Mouse (Mus musculus) intestine, embryonic 15.5 days (tissue): Measurements from ENCODE around the gene Uba2. TPM values are rescaled to one million over a fixed set of nuclear protein-coding genes. Genes with fewer than 3 reads are reported as not detected.
"Not testable (repeated sequence)": the region's sequence is repeated elsewhere in the genome, so short reads cannot be mapped to it uniquely, and the experiment has no call there.

Source experiments
- ATAC-seq: fragments of 200-750 bp; cut with Nextera tagmentation; 2 replicates; pipeline ENCODE4 v1.8.0; 2017; ENCODE audit warnings: moderate TSS enrichment, moderate library complexity
- H3K27ac ChIP-seq: fragments of 300-500 bp; sonication (generic); 2 replicates; pipeline ENCODE4 v1.5.1; 2015; ENCODE audit warnings: mild to moderate bottlenecking, inconsistent platforms
- H3K27me3 ChIP-seq: fragments of 300-500 bp; sonication (generic); replicated peaks from 2 replicates; pipeline ENCODE4 v1.6.1; 2015; ENCODE audit warnings: inconsistent platforms
- H3K36me3 ChIP-seq: fragments of 300-500 bp; sonication (generic); 2 replicates; pipeline ENCODE4 v1.6.1; 2015; ENCODE audit warnings: inconsistent platforms
- H3K4me1 ChIP-seq: fragments of 300-500 bp; sonication (generic); replicated peaks from 2 replicates; pipeline ENCODE4 v1.6.1; 2015; ENCODE audit warnings: inconsistent platforms
- H3K4me2 ChIP-seq: fragments of 300-500 bp; sonication (generic); replicated peaks from 2 replicates; pipeline ENCODE4 v1.6.1; 2015; ENCODE audit warnings: mild to moderate bottlenecking, inconsistent platforms
- H3K4me3 ChIP-seq: fragments of 300-500 bp; sonication (generic); replicated peaks from 2 replicates; pipeline ENCODE4 v1.5.1; 2015; ENCODE audit warnings: inconsistent platforms
- H3K9ac ChIP-seq: fragments of 300-500 bp; sonication (generic); 2 replicates; pipeline ENCODE4 v1.6.1; 2015; ENCODE audit warnings: inconsistent platforms
- H3K9me3 ChIP-seq: fragments of 300-500 bp; sonication (generic); 2 replicates; pipeline ENCODE4 v1.6.1; 2016; ENCODE audit warnings: inconsistent platforms
- WGBS: fragments of 180-500 bp; shearing (Covaris S2); methylation state at CpG from one replicate; pipeline ENCODE4 v1.1.7; 2015; 5-methylcytosine and 5-hydroxymethylcytosine counted together
- polyA plus RNA-seq: library from polyadenylated mRNA; unstranded; fragments of >200 nt; fragmentation: Nextera tagmentation; extraction: Ambion mirVana; gene quantifications from 2 replicates; pipeline ENCODE4 v1.2.1, GENCODE M21; 2015

Uba2 gene
- 156 and 168 TPM in 2 replicates for polyA plus RNA-seq

DNA sequence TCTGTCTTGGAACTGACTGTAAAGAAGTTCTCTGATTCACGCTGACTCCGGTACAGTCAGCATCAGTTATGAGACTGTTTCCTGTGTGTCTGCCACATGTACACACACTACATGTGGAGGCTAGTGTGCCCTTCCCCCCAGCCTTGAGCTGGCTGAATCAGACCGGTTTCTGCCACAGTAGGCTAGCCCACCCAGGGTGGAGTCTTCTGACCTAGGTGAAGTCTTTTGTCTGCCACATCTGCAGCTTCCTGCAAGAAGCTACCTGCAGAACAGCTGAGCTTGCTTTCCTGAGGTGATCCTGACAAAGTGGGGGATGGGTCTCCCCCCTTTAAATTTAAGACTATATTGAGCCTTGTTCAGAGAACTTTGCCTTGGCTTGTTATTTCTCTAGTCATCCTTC, at the start of gene Uba2:
Gene Uba2 (minus strand): TSS at position 146 of the 400 bp plus-strand sequence.
- H3K4me2 ChIP-seq, result peak within 1 kb of the TSS; percentile 68
- H3K4me3 ChIP-seq, result peak within 1 kb of the TSS; percentile 89
- no peak for ATAC-seq
- H3K9me3 ChIP-seq, result no peaks in the 10 kb centered on the region
- peak within 1 kb of the TSS; percentile 88 for H3K27ac ChIP-seq
- H3K9ac ChIP-seq, result peak within 1 kb of the TSS; percentile 96
- H3K4me1 ChIP-seq, result no peaks in the 10 kb centered on the region
- WGBS, result 80% methylated on average over 3 of the region's 3 CpGs
- H3K36me3 ChIP-seq, result 0 out of 2 replicates have a peak, but pooled peaks cover 9% of the 10 kb centered on the region
- H3K27me3 ChIP-seq, result no peaks in the 10 kb centered on the region

DNA sequence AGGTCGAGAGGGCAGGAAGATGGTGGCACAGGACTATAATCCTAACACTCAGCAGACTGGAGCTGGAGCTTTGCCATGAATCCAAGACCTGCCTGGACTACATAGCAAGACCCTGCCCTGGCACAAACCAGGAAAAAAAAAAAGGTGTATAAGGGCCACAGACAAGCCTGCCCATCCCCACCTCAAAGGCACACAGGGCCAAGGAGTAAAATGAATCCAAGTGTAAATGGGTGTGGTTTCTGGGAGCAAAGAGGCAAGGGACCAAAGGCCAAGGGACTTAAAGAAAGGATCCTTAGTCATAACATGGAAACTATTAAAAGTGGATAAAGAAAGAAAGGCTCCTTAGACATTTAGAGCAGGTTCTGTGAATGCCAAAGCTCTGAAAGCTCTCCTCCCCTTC, 49.1 kb upstream of the Uba2 start:
- 0 out of 2 replicates have a peak, but pooled peaks cover 4% of the 10 kb centered on the region for H3K4me1 ChIP-seq
- no peak overlapping the region for H3K9ac ChIP-seq
- H3K27me3 ChIP-seq, result no peaks in the 10 kb centered on the region
- ATAC-seq, result 0 out of 2 replicates have a peak, but pooled peaks have one; percentile 32
- H3K4me2 ChIP-seq, result no peak overlapping the region
- peaks cover 81% of the 10 kb centered on the region for H3K36me3 ChIP-seq
- no peak overlapping the region for H3K4me3 ChIP-seq
- H3K9me3 ChIP-seq, result no peaks in the 10 kb centered on the region
- WGBS, result 61% methylated on average over 1 of the region's 1 CpGs
- H3K27ac ChIP-seq, result no peak overlapping the region

DNA sequence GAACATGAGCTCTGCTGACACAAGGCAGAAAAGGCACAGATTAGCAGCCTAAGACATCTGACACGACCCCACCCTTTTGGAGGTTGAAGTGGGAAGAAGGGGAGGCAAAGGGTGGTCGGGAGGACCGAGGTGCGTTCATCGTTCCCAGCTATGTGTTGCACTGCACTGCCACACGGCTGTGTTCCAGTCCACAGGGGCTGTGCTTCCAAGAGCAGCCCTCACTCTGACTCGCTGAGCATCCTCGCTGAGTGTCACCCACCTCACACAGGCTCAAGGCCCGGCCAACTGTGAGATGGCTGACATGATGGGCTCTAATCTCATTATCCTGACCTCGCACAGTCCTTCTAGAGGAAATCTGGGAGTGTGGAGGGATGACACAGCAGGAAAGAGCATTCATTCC, 47.1 kb upstream of the Uba2 start:
- 0 out of 2 replicates have a peak, but pooled peaks cover 4% of the 10 kb centered on the region for H3K4me1 ChIP-seq
- no peak overlapping the region for H3K4me2 ChIP-seq
- no peak overlapping the region for H3K4me3 ChIP-seq
- ATAC-seq, result no peak
- no peaks in the 10 kb centered on the region for H3K27me3 ChIP-seq
- H3K36me3 ChIP-seq, result peaks cover 78% of the 10 kb centered on the region
- no peaks in the 10 kb centered on the region for H3K9me3 ChIP-seq
- no peak overlapping the region for H3K27ac ChIP-seq
- 91% methylated on average over 10 of the region's 10 CpGs for WGBS
- H3K9ac ChIP-seq, result no peak overlapping the region

DNA sequence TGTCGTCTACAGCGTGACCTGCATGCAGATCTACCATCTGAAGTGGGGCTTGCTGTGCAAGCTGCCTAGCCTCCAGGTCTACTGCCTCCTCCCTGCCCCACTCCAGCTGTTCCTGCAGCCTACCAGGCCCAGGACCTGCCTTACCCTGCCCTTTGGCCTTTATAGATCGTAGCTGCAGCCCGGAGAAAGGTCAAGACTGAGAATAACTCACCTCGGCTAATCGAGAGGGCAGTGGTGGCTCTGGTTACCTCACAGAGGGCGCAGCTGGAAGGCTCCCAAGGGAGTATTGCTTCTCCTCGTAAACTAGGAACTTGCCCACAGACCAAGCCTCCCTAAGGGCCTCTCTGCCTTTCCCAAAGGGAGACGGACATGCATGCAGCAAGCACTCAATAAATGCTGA, 46.1 kb upstream of the Uba2 start:
- H3K4me3 ChIP-seq, result no peak overlapping the region
- 83% methylated on average over 9 of the region's 9 CpGs for WGBS
- H3K9ac ChIP-seq, result no peak overlapping the region
- H3K27me3 ChIP-seq, result no peaks in the 10 kb centered on the region
- H3K36me3 ChIP-seq, result peaks cover 80% of the 10 kb centered on the region
- no peak overlapping the region for H3K27ac ChIP-seq
- H3K9me3 ChIP-seq, result no peaks in the 10 kb centered on the region
- no peak overlapping the region for H3K4me2 ChIP-seq
- 0 out of 2 replicates have a peak, but pooled peaks cover 4% of the 10 kb centered on the region for H3K4me1 ChIP-seq
- 0 out of 2 replicates have a peak, but pooled peaks have one; percentile 6 for ATAC-seq

DNA sequence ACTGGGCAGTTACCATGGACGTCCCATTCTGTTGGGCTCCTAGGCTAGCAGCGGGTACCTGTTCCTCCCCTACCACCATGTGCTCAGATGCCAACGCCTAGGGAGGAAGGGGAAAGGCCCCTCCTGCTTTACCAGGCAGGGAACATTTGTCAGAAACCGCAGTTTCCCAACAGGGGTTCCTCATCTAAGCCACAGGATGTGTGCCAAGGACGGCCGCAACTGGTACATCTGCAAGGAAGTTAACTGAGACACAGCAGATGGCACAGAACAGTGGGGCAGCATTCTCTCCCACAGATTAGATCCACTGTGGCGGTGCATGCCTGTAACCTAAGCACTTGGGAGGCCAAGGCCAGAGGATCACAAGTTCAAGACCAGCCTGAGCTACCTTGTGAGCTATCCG, 45.2 kb upstream of the Uba2 start:
- Histone ChIP-seq H3K4me1 (0 out of 2 replicates have a peak, but pooled peaks cover 4% of the 10 kb centered on the region), H3K27ac (no peak overlapping the region), H3K9ac (no peak overlapping the region), H3K4me2 (no peak overlapping the region), H3K9me3 (no peaks in the 10 kb centered on the region), H3K4me3 (no peak overlapping the region), H3K27me3 (no peaks in the 10 kb centered on the region), H3K36me3 (peaks cover 80% of the 10 kb centered on the region)
- ATAC-seq, result no peak
- WGBS, result 91% methylated on average over 8 of the region's 8 CpGs

DNA sequence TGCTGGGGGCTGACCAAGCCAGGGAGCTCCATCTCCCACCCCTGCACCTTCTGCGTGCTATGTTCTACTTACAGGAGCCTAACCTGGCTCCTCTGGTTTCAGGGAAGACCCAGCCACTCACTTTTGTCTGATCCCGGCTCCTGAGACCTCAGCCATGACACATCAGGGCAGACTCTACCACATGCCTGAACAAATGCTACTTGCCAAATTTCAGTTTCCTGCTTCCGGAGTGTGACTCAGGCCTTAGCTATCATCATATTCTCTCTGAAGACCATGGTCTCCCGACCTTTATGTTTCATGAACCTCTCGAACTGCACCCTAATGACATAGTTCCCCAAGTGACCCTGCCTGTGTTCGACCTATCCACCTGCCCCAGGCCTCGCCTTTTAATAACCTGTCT, 43.9 kb upstream of the Uba2 start:
- 91% methylated on average over 7 of the region's 7 CpGs for WGBS
- Histone ChIP-seq H3K9me3 (no peaks in the 10 kb centered on the region), H3K27ac (no peak overlapping the region), H3K4me1 (no peaks in the 10 kb centered on the region), H3K4me2 (no peak overlapping the region), H3K9ac (no peak overlapping the region), H3K27me3 (no peaks in the 10 kb centered on the region), H3K36me3 (peaks cover 78% of the 10 kb centered on the region), H3K4me3 (no peak overlapping the region)
- no peak for ATAC-seq

DNA sequence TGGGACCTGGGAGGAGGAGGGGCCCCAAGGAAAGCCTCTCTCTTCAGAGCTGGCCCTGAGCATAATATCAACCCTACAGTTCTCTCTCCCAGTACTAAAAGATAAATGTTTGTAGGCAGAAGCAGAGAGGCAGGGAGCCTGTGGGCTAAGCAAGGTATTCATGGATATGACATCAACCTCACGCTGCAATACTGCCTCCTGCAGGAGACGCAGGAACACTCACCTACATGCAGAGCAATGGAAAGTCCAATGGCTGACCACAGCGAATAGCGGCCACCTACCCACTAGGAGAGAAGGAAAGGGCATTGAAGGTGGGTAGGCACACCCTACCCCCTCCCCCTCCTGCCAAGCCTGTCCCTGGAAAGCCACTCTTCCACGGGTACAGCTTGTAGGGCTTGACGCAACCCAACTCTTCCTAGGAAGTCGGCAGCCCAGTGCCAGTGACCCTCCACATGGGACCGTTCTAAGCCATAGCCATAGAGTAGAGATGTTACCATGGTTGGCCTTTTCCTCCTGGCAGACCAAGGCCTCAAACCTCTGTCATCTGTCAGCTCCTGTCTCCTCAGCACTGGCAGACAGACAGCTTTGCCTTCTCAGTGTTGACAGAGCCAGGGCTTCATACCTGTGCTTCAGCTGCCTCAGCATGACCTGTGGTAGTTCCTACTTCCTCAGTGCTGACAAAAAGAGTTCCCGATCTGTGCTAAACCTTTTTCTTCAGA, 38.8 kb upstream of the Uba2 start:
- H3K4me2 ChIP-seq, result no peak overlapping the region
- no peak overlapping the region for H3K9ac ChIP-seq
- 91% methylated on average over 9 of the region's 9 CpGs for WGBS
- H3K27ac ChIP-seq, result no peak overlapping the region
- H3K4me3 ChIP-seq, result no peak overlapping the region
- H3K27me3 ChIP-seq, result no peaks in the 10 kb centered on the region
- no peaks in the 10 kb centered on the region for H3K9me3 ChIP-seq
- no peak for ATAC-seq
- H3K4me1 ChIP-seq, result no peaks in the 10 kb centered on the region
- peaks cover 77% of the 10 kb centered on the region for H3K36me3 ChIP-seq

DNA sequence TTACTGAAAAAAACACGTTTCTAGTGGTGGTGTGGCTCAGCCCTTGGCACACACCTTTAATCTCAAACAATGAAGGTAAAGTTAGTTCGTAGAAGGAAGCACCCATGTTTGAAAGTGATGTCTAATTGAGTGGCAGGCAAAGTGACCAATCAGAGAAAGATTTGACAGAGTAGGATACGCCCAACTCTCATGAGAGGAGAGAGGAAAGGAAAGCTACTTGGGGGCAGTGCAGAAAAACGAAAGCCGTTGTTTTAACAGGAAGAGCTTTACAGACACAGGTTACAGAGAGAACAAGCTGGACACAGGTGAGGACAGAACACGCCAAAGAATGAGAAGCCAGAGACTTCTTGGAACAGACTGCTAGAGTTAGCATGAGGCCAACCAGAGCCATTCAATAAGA, 36.9 kb upstream of the Uba2 start:
- no peaks in the 10 kb centered on the region for H3K9me3 ChIP-seq
- no peak for ATAC-seq
- peaks cover 78% of the 10 kb centered on the region for H3K36me3 ChIP-seq
- H3K4me3 ChIP-seq, result no peak overlapping the region
- no peak overlapping the region for H3K4me2 ChIP-seq
- H3K9ac ChIP-seq, result no peak overlapping the region
- no peaks in the 10 kb centered on the region for H3K27me3 ChIP-seq
- 94% methylated on average over 6 of the region's 6 CpGs for WGBS
- H3K4me1 ChIP-seq, result no peaks in the 10 kb centered on the region
- H3K27ac ChIP-seq, result no peak overlapping the region

DNA sequence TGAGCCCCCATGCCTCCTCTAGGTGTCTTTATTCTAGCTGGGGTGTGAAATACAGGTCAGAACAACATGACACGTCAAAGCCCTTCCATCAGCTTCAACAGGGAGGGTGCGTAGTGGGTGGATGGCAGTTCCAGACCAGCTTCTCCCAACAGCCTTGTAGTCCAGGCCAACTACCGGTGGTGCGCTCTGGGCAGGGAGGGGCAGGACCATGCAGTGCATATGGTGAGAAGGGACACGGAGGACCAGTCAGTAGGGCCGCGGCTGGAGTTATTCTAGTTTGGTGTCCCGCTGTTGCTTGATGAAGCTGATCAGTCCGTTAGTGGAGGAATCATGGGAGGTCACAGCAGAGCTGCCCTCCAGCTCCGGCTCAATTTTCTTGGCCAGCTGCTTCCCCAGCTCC, 32.7 kb upstream of the Uba2 start:
- 94% methylated on average over 10 of the region's 10 CpGs for WGBS
- H3K9ac ChIP-seq, H3K4me1 ChIP-seq, H3K27ac ChIP-seq, H3K4me2 ChIP-seq, H3K4me3 ChIP-seq, H3K27me3 ChIP-seq, ATAC-seq, H3K9me3 ChIP-seq: not testable (repeated sequence)
- peaks cover 52% of the 10 kb centered on the region for H3K36me3 ChIP-seq

DNA sequence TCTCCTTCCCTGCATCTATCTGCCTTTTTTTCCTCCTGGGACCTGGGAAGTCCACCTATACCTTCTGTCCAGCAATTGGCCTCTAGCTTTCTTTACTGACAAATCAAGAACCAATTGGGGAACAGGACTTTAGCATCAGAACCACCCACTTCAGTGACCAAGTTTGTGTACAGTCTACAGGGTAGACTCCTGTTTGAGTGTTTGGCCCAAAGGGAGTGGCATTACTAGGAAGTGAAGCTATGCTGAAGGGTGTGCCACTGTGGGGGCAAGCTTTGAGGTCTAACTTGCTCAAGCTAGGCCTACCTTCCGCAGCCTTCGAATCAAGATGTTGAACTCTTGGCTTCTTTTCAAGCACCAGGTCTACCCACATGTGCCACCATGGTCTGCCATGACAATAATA, 31.4 kb upstream of the Uba2 start:
- Histone ChIP-seq H3K27me3 (no peaks in the 10 kb centered on the region), H3K4me3 (no peak overlapping the region), H3K27ac (no peak overlapping the region), H3K9me3 (no peaks in the 10 kb centered on the region), H3K4me1 (peaks cover 1% of the 10 kb centered on the region; the same call in 1 of the 2 replicates), H3K9ac (no peak overlapping the region), H3K36me3 (peaks cover 42% of the 10 kb centered on the region), H3K4me2 (no peak overlapping the region)
- WGBS, result 94% methylated on average over 2 of the region's 2 CpGs
- ATAC-seq, result no peak

DNA sequence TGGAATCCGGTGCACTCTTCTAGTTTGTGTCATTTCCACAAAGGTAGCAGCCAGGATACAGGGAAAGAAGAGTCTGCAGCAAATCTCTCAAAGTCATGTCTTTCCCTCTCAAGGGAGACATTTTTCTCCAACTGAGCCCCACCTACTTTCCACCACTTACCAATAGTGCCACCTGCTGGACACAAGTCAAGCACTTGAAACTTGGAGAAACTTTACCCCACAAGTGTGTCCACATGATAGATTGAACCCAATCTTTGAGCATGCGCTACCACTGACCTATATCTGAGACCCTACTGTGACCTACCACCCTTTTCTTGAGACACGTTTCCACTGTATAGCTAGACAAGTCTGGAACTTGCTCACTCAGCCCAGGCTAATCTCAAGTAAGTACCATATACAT, 28.9 kb upstream of the Uba2 start:
- H3K4me2 ChIP-seq, result no peak overlapping the region
- 51% methylated on average over 3 of the region's 3 CpGs for WGBS
- no peaks in the 10 kb centered on the region for H3K9me3 ChIP-seq
- peaks cover 7% of the 10 kb centered on the region for H3K4me1 ChIP-seq
- H3K27me3 ChIP-seq, result no peaks in the 10 kb centered on the region
- H3K4me3 ChIP-seq, result no peak overlapping the region
- H3K27ac ChIP-seq, result no peak overlapping the region
- H3K36me3 ChIP-seq, result peaks cover 22% of the 10 kb centered on the region
- no peak for ATAC-seq
- H3K9ac ChIP-seq, result no peak overlapping the region

DNA sequence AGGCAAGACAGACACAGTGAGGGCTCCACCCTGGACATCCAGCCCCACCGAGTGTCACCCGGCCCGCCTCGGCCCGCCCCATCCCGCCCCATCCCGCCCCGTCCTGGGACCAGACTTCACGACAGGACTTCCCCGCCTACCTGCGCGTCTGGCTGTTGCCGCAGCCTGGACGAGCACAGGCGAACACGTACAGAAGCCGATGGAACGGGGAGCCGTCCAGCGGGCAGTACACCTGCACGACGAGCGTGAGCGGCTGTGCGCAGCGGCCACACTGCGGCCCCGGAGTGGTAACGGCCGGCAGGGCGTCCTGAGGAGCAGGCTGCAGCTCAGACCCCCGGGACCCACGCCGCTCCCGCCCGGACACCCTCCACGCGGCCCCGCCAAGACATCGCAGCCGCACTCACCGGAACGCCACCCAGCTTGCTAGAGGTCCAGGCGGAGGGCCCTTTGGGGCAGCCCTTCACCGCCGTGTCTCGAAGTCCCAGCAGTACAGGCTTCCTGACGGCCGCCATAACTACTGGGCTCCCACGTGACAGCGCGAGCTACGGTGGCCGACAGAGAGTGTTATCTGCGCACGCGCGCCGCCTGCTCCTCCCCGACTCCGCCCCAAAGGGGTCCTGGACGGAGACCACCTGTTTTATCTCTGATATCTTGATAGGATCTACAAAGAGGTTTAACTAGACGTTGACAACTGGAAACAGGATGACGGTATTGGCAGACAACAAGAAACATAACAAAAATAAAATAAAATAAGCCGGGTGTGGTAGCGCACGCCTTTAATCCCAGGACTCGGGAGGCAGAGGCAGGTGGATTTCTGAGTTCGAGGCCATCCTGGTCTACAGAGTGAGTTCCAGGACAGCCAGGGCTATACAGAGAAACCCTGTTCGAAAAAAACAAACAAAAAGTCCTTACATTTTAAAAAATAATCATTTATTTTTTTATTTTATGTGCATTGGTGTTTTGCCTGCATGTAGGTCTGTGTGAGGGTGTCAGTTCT, 27.0 kb upstream of the Uba2 start, which contains the start of gene Pdcd2l:
Gene Pdcd2l (minus strand): TSS at position 530 of the 997 bp plus-strand sequence.
- Histone ChIP-seq H3K4me2 (peak within 1 kb of the TSS; percentile 78), H3K27ac (peak within 1 kb of the TSS; percentile 75), H3K4me1 (peaks cover 7% of the 10 kb centered on the region), H3K4me3 (peak within 1 kb of the TSS; percentile 98), H3K27me3 (no peaks in the 10 kb centered on the region), H3K9ac (peak within 1 kb of the TSS; percentile 98), H3K9me3 (no peaks in the 10 kb centered on the region), H3K36me3 (peaks cover 13% of the 10 kb centered on the region)
- peak; percentile 94 for ATAC-seq
- 3% methylated on average over 70 of the region's 70 CpGs for WGBS
